Mouse (Mus musculus) lung, embryonic 15.5 days (tissue): Measurements from ENCODE around the gene Hist2h2bb. TPM values are rescaled to one million over a fixed set of nuclear protein-coding genes. Genes with fewer than 3 reads are reported as not detected.
"Not testable (repeated sequence)": the region's sequence is repeated elsewhere in the genome, so short reads cannot be mapped to it uniquely, and the experiment has no call there.

ENCODE experiments used
- ATAC-seq: fragments of 200-750 bp; cut with Nextera tagmentation; 2 replicates; pipeline ENCODE4 v1.8.0; 2017; ENCODE audit warnings: moderate number of reproducible peaks, borderline replicate concordance; ENCODE audit not compliant: low FRiP score, low TSS enrichment; ENCODE audit errors: extremely low read depth
- H3K27ac ChIP-seq: fragments of 300-500 bp; sonication (generic); 2 replicates; pipeline ENCODE4 v1.5.1; 2015; ENCODE audit warnings: moderate library complexity, mild to moderate bottlenecking, inconsistent platforms
- H3K27me3 ChIP-seq: fragments of 300-500 bp; sonication (generic); 2 replicates; pipeline ENCODE4 v1.6.1; 2015; ENCODE audit warnings: inconsistent platforms
- H3K36me3 ChIP-seq: fragments of 300-500 bp; sonication (generic); 2 replicates; pipeline ENCODE4 v1.6.1; 2015; ENCODE audit warnings: inconsistent platforms
- H3K4me1 ChIP-seq: fragments of 300-500 bp; sonication (generic); 2 replicates; pipeline ENCODE4 v1.6.1; 2015; ENCODE audit warnings: inconsistent platforms
- H3K4me2 ChIP-seq: fragments of 300-500 bp; sonication (generic); 2 replicates; pipeline ENCODE4 v1.6.1; 2015; ENCODE audit warnings: inconsistent platforms, mild to moderate bottlenecking, moderate library complexity
- H3K4me3 ChIP-seq: fragments of 300-500 bp; sonication (generic); 2 replicates; pipeline ENCODE4 v1.5.1; 2015; ENCODE audit warnings: mild to moderate bottlenecking, inconsistent platforms
- H3K9ac ChIP-seq: fragments of 300-500 bp; sonication (generic); 2 replicates; pipeline ENCODE4 v1.6.1; 2015; ENCODE audit warnings: inconsistent platforms
- H3K9me3 ChIP-seq: fragments of 300-500 bp; sonication (generic); 2 replicates; pipeline ENCODE4 v1.6.1; 2016; ENCODE audit warnings: inconsistent platforms
- WGBS: fragments of 180-500 bp; shearing (Covaris S2); methylation state at CpG from one replicate; pipeline ENCODE4 v1.1.7; 2015; 5-methylcytosine and 5-hydroxymethylcytosine counted together
- polyA plus RNA-seq: library from polyadenylated mRNA; unstranded; fragments of >200 nt; fragmentation: Nextera tagmentation; extraction: Ambion mirVana; gene quantifications from 2 replicates; pipeline ENCODE4 v1.2.1, GENCODE M21; 2015

The Hist2h2bb gene
- polyA plus RNA-seq: 10.1 and 18.0 TPM in 2 replicates

DNA sequence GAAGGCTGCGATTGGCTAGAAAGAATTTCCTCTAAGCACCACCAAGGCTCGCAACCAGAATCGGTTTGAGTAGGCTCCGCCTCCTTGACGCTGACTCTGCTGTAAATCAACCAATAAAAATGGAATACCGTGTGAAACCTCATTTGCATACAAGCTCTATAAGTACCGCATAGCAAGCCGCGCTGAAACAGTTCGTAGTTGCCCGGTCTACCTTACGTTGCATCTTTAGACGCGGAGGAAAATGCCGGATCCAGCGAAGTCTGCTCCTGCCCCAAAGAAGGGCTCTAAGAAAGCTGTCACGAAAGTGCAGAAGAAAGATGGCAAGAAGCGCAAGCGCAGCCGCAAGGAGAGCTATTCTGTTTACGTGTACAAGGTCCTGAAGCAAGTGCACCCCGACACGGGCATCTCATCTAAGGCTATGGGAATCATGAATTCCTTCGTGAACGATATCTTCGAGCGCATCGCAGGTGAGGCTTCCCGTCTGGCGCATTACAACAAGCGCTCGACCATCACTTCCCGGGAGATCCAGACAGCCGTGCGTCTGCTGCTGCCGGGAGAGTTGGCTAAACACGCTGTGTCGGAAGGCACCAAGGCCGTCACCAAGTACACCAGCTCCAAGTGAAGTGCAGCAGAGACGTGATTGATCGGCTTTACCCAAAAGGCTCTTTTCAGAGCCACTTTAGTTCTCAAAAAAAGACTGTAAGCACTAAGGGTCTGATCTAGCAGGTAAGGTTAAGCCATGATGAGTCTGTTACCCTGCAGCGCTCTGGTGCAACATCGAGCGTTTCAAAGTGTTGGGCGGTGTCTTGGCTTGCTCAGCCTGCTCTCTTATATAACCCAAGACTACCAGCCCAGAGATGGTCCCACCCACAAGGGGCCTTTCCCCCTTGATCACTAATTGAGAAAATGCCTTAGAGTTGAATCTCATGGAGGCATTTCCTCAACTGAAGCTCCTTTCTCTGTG lies at the start of gene Hist2h2bb:
Gene Hist2h2bb, plus strand, starts transcription at position 242 of the 964 bp plus-strand sequence.
- no peaks in the 10 kb centered on the region for H3K27me3 ChIP-seq
- peak; percentile 96 for ATAC-seq
- H3K9ac ChIP-seq: peak within 1 kb of the TSS; percentile 72
- WGBS: under 1% methylated on average over 45 of the region's 45 CpGs
- H3K4me1 ChIP-seq: peaks cover 11% of the 10 kb centered on the region
- H3K9me3 ChIP-seq: no peaks in the 10 kb centered on the region
- H3K4me2 ChIP-seq: peak within 1 kb of the TSS; percentile 88
- peak within 1 kb of the TSS; percentile 98 for H3K27ac ChIP-seq
- H3K36me3 ChIP-seq: no peaks in the 10 kb centered on the region
- peak within 1 kb of the TSS; percentile 52 for H3K4me3 ChIP-seq

DNA sequence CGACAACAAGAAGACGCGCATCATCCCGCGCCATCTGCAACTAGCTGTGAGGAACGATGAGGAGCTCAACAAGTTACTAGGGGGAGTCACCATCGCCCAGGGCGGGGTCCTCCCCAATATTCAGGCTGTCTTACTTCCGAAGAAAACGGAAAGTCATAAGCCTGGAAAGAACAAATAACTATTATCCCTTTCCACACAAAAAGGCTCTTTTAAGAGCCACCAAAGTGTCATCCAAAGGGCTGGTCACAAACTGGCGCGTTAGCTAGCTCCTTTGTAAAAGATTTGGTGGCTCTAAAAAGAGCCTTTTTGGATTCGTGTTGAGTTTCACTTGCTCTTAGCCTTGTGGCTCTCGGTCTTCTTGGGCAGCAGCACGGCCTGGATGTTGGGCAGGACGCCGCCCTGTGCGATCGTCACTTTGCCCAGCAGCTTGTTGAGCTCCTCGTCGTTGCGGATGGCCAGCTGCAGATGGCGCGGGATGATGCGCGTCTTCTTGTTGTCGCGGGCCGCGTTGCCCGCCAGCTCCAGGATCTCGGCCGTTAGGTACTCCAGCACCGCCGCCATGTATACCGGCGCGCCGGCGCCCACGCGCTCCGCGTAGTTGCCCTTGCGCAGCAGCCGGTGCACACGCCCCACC lies 49.3 kb upstream of the Hist2h2bb start:
- under 1% methylated on average over 44 of the region's 47 CpGs for WGBS
- Histone ChIP-seq H3K9ac (peak overlapping the region; percentile 90), H3K4me1 (peaks cover 27% of the 10 kb centered on the region), H3K4me3 (peak overlapping the region; percentile 55), H3K4me2 (peak overlapping the region; percentile 89), H3K27ac (peak overlapping the region; percentile 97)
- not testable (repeated sequence) for H3K27me3 ChIP-seq, ATAC-seq, H3K36me3 ChIP-seq, H3K9me3 ChIP-seq

GRCm38 (mm10) chr3:96220765-96221639 lies 48.5 kb upstream of the Hist2h2bb start, which contains the start of the genes Hist2h2ac and Hist2h2be:
Gene Hist2h2ac, minus strand, starts transcription at chr3:96220880.
Gene Hist2h2be, plus strand, starts transcription at chr3:96221119.
- WGBS: under 1% methylated on average over 43 of the region's 43 CpGs

GRCm38 (mm10) chr3:96221640-96222038 lies 47.9 kb upstream of the Hist2h2bb start:
- Histone ChIP-seq H3K27me3 (no peaks in the 10 kb centered on the region), H3K4me2 (peak overlapping the region; percentile 89), H3K36me3 (no peaks in the 10 kb centered on the region), H3K27ac (peak overlapping the region; percentile 97), H3K4me1 (peaks cover 27% of the 10 kb centered on the region), H3K9ac (peak overlapping the region; percentile 55), H3K4me3 (peak overlapping the region; percentile 55), H3K9me3 (no peaks in the 10 kb centered on the region)
- no peak for ATAC-seq
- 19% methylated on average over 9 of the region's 9 CpGs for WGBS

More at GRCm38 (mm10) chr3:96220765-96221639, 48.5 kb upstream of the Hist2h2bb start, which contains the start of the genes Hist2h2ac and Hist2h2be:
- Histone ChIP-seq H3K9ac (peak within 1 kb of the TSS; percentile 90), H3K4me1 (peaks cover 27% of the 10 kb centered on the region), H3K36me3 (no peaks in the 10 kb centered on the region), H3K27ac (peak within 1 kb of the TSS; percentile 97), H3K4me3 (peak within 1 kb of the TSS; percentile 55), H3K9me3 (no peaks in the 10 kb centered on the region), H3K4me2 (peak within 1 kb of the TSS; percentile 89), H3K27me3 (no peaks in the 10 kb centered on the region)
- ATAC-seq: peak; percentile 93

DNA sequence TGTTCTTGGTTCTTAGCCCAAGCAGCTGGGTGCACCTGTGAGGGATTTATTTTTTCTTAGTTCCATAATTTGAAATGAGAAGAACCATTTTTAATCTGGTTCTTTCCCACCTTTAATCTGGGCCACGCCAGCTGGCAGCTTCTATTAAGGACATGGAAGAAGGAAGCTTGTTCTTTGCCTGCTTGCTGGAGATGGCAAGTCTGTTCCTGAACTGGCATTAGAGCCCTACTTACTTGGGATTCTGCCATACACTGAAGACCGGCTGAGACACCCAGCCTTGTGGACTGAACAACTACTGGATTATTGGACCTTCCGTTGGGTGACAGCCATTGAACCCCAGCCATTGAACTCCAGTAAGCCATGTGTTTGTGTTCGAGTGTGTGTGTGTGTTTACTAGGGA lies 46.8 kb upstream of the Hist2h2bb start:
- ATAC-seq: no peak
- H3K27ac ChIP-seq: no peak overlapping the region
- no peak overlapping the region for H3K4me3 ChIP-seq
- WGBS: 91% methylated on average over 4 of the region's 4 CpGs
- H3K27me3 ChIP-seq: no peaks in the 10 kb centered on the region
- no peaks in the 10 kb centered on the region for H3K9me3 ChIP-seq
- no peak overlapping the region for H3K9ac ChIP-seq
- H3K4me2 ChIP-seq: peak overlapping the region; percentile 89
- H3K4me1 ChIP-seq: peaks cover 37% of the 10 kb centered on the region
- no peaks in the 10 kb centered on the region for H3K36me3 ChIP-seq

DNA sequence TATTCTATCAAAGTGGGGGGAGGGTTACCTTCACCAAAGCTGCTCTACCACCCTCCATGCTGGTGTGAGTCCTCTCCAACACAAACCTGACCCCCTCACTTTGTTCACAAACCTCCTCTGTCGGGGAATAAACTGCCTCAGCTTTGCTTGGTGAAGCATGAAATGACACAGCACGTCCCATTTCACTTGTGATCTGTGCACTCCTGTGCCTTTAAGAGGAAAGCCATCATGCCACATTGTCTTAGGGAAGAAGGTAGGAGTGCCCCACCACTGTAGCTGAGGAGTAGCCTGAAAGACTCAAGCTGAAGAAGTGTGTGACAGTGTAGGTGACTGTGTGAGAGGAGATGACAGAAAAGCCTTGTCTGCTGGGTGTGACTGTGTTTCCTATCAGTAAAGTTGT lies 44.1 kb upstream of the Hist2h2bb start:
- Histone ChIP-seq H3K9ac (no peak overlapping the region), H3K9me3 (no peaks in the 10 kb centered on the region), H3K4me2 (no peak overlapping the region), H3K36me3 (no peaks in the 10 kb centered on the region), H3K4me3 (no peak overlapping the region), H3K27me3 (no peaks in the 10 kb centered on the region), H3K27ac (no peak overlapping the region), H3K4me1 (peaks cover 28% of the 10 kb centered on the region)
- WGBS: 46% methylated on average over 2 of the region's 2 CpGs
- no peak for ATAC-seq

GRCm38 (mm10) chr3:96226695-96227648 lies 42.6 kb upstream of the Hist2h2bb start:
- ATAC-seq: 0 out of 2 replicates have a peak, but pooled peaks have one; percentile 21
- Histone ChIP-seq H3K27me3 (no peaks in the 10 kb centered on the region), H3K9me3 (no peaks in the 10 kb centered on the region), H3K4me1 (peaks cover 26% of the 10 kb centered on the region), H3K27ac (no peak overlapping the region), H3K4me3 (no peak overlapping the region), H3K4me2 (no peak overlapping the region), H3K36me3 (no peaks in the 10 kb centered on the region), H3K9ac (no peak overlapping the region)
- 46% methylated on average over 8 of the region's 8 CpGs for WGBS

DNA sequence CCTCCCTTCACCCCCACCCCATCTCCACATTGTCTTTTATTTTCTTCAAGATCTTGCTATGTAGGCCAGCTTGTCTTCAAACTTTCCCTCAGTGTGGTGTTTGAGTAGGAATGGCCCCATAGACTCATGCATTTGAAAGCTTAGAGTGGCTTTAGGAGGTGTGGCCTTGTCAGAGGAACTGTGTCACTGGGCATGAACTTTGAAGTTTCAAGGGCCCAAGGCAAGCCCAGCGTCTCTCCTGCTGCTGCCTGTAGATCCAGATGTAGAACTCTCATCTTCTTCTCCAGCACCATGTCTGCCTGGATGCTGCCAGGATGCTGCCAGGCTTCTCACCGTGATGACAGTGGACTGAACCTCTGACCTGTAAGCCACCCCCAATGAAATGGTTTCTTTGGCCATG lies 40.7 kb upstream of the Hist2h2bb start:
- H3K4me3 ChIP-seq: no peak overlapping the region
- no peaks in the 10 kb centered on the region for H3K27me3 ChIP-seq
- WGBS: 49% methylated on average over 2 of the region's 2 CpGs
- no peak overlapping the region for H3K4me2 ChIP-seq
- peaks cover 16% of the 10 kb centered on the region; the same call in 1 of the 2 replicates for H3K4me1 ChIP-seq
- no peak for ATAC-seq
- no peaks in the 10 kb centered on the region for H3K36me3 ChIP-seq
- H3K9me3 ChIP-seq: no peaks in the 10 kb centered on the region
- no peak overlapping the region for H3K27ac ChIP-seq
- no peak overlapping the region for H3K9ac ChIP-seq

DNA sequence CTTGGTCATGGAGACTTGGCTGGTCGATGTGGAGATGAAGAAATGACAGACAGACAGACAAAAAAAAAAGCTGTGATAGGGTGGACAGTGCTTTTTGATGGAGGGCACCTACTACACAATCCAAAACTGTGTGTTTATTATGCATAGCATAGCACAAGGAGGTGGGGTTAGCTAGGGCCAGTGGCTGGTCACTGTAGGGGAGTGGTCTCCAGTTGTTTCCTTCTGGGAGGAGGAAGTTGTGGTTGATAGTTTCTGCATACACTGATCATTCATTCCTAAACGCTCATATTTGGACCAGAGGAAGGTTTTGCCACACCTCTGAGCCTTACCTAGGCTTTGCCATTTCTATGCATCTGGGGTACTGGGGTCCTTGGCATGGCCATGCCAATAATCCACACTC lies 39.1 kb upstream of the Hist2h2bb start:
- Histone ChIP-seq H3K27me3 (no peaks in the 10 kb centered on the region), H3K27ac (no peak overlapping the region), H3K36me3 (no peaks in the 10 kb centered on the region), H3K4me3 (no peak overlapping the region), H3K9ac (no peak overlapping the region), H3K9me3 (no peaks in the 10 kb centered on the region), H3K4me1 (peaks cover 16% of the 10 kb centered on the region; the same call in 1 of the 2 replicates), H3K4me2 (no peak overlapping the region)
- ATAC-seq: no peak
- 62% methylated on average over 2 of the region's 2 CpGs for WGBS

GRCm38 (mm10) chr3:96230910-96231757 lies 38.4 kb upstream of the Hist2h2bb start:
- WGBS: 57% methylated on average over 4 of the region's 4 CpGs
- Histone ChIP-seq H3K9me3 (no peaks in the 10 kb centered on the region), H3K36me3 (no peaks in the 10 kb centered on the region), H3K4me2 (no peak overlapping the region), H3K27me3 (no peaks in the 10 kb centered on the region), H3K27ac (no peak overlapping the region), H3K4me3 (no peak overlapping the region), H3K9ac (no peak overlapping the region), H3K4me1 (peaks cover 19% of the 10 kb centered on the region)
- no peak for ATAC-seq
